Mouse (Mus musculus): ENCODE measurements around the gene Elf1. TPM values are rescaled to one million over a fixed set of nuclear protein-coding genes. Genes with fewer than 3 reads are reported as not detected.

The Elf1 gene
- polyA plus RNA-seq, 1 experiment = 74.0 TPM

GRCm38 (mm10) chr14:79541606-79542005 lies 60.6 kb downstream of the Elf1 start:
- H3K4me1 ChIP-seq (ENCODE audit: control insufficient read depth, insufficient read depth, low read length) = peaks cover 28% of the 10 kb centered on the region
- TF ChIP-seq POLR2A (IDR thresholded peaks at IDR 0.05; ENCODE audit: borderline replicate concordance, low read depth, low read length) = no peak
- TF ChIP-seq CTCF (IDR thresholded peaks at IDR 0.05; ENCODE audit: low read depth, low read length) = no peak
- H3K4me3 ChIP-seq (ENCODE audit: insufficient read depth, low read length) = no peak overlapping the region
- peak overlapping the region; percentile 40; the same call in 1 of the 2 replicates for H3K27ac ChIP-seq (ENCODE audit: insufficient read depth, low read depth, low read length)

- no peak for TF ChIP-seq CTCF (IDR thresholded peaks at IDR 0.05; ENCODE audit: low read depth, low read length)
- TF ChIP-seq POLR2A (IDR thresholded peaks at IDR 0.05; ENCODE audit: borderline replicate concordance, low read depth, low read length) = no peak
- Histone ChIP-seq H3K27ac (ENCODE audit: insufficient read depth, low read depth, low read length) (peak overlapping the region; percentile 95), H3K4me1 (ENCODE audit: control insufficient read depth, insufficient read depth, low read length) (peaks cover 31% of the 10 kb centered on the region), H3K4me3 (ENCODE audit: insufficient read depth, low read length) (peak overlapping the region; percentile 37)
Measured at GRCm38 (mm10) chr14:79549343-79549742, 68.3 kb downstream of the Elf1 start.

GRCm38 (mm10) chr14:79551929-79552328 lies 70.9 kb downstream of the Elf1 start:
- H3K4me1 ChIP-seq (ENCODE audit: control insufficient read depth, insufficient read depth, low read length) = peaks cover 24% of the 10 kb centered on the region
- TF ChIP-seq POLR2A (IDR thresholded peaks at IDR 0.05; ENCODE audit: borderline replicate concordance, low read depth, low read length) (no peak), CTCF (IDR thresholded peaks at IDR 0.05; ENCODE audit: low read depth, low read length) (no peak)
- H3K4me3 ChIP-seq (ENCODE audit: insufficient read depth, low read length) = no peak overlapping the region
- no peak overlapping the region for H3K27ac ChIP-seq (ENCODE audit: insufficient read depth, low read depth, low read length)

- Histone ChIP-seq H3K27ac (ENCODE audit: insufficient read depth, low read depth, low read length) (no peak overlapping the region), H3K4me1 (ENCODE audit: control insufficient read depth, insufficient read depth, low read length) (peaks cover 30% of the 10 kb centered on the region), H3K4me3 (ENCODE audit: insufficient read depth, low read length) (no peak overlapping the region)
- TF ChIP-seq POLR2A (IDR thresholded peaks at IDR 0.05; ENCODE audit: borderline replicate concordance, low read depth, low read length) (no peak), CTCF (IDR thresholded peaks at IDR 0.05; ENCODE audit: low read depth, low read length) (no peak)
Measured at GRCm38 (mm10) chr14:79552854-79553253, 71.9 kb downstream of the Elf1 start.

GRCm38 (mm10) chr14:79557796-79558195 lies 76.8 kb downstream of the Elf1 start:
- Histone ChIP-seq H3K4me3 (ENCODE audit: insufficient read depth, low read length) (no peak overlapping the region), H3K4me1 (ENCODE audit: control insufficient read depth, insufficient read depth, low read length) (peaks cover 21% of the 10 kb centered on the region), H3K27ac (ENCODE audit: insufficient read depth, low read depth, low read length) (peak overlapping the region; percentile 16; the same call in 1 of the 2 replicates)
- TF ChIP-seq CTCF (IDR thresholded peaks at IDR 0.05; ENCODE audit: low read depth, low read length) = no peak
- TF ChIP-seq POLR2A (IDR thresholded peaks at IDR 0.05; ENCODE audit: borderline replicate concordance, low read depth, low read length) = no peak

GRCm38 (mm10) chr14:79562745-79563144 lies 81.8 kb downstream of the Elf1 start:
- TF ChIP-seq POLR2A (IDR thresholded peaks at IDR 0.05; ENCODE audit: borderline replicate concordance, low read depth, low read length) (no peak), CTCF (IDR thresholded peaks at IDR 0.05; ENCODE audit: low read depth, low read length) (no peak)
- peak overlapping the region; percentile 17 for H3K27ac ChIP-seq (ENCODE audit: insufficient read depth, low read depth, low read length)
- peaks cover 20% of the 10 kb centered on the region for H3K4me1 ChIP-seq (ENCODE audit: control insufficient read depth, insufficient read depth, low read length)
- no peak overlapping the region for H3K4me3 ChIP-seq (ENCODE audit: insufficient read depth, low read length)

GRCm38 (mm10) chr14:79564784-79565183 lies 83.8 kb downstream of the Elf1 start:
- Histone ChIP-seq H3K4me1 (ENCODE audit: control insufficient read depth, insufficient read depth, low read length) (peaks cover 18% of the 10 kb centered on the region), H3K4me3 (ENCODE audit: insufficient read depth, low read length) (no peak overlapping the region), H3K27ac (ENCODE audit: insufficient read depth, low read depth, low read length) (no peak overlapping the region)
- TF ChIP-seq CTCF (IDR thresholded peaks at IDR 0.05; ENCODE audit: low read depth, low read length) (peak; percentile 24), POLR2A (IDR thresholded peaks at IDR 0.05; ENCODE audit: borderline replicate concordance, low read depth, low read length) (no peak)

- H3K4me3 ChIP-seq (ENCODE audit: insufficient read depth, low read length) = no peak overlapping the region
- no peaks in the 10 kb centered on the region for H3K4me1 ChIP-seq (ENCODE audit: control insufficient read depth, insufficient read depth, low read length)
- TF ChIP-seq CTCF (IDR thresholded peaks at IDR 0.05; ENCODE audit: low read depth, low read length) (no peak), POLR2A (IDR thresholded peaks at IDR 0.05; ENCODE audit: borderline replicate concordance, low read depth, low read length) (no peak)
- no peak overlapping the region for H3K27ac ChIP-seq (ENCODE audit: insufficient read depth, low read depth, low read length)
Measured at GRCm38 (mm10) chr14:79573482-79574191, 92.6 kb downstream of the Elf1 start.

GRCm38 (mm10) chr14:79574361-79574760 lies 93.4 kb downstream of the Elf1 start:
- Histone ChIP-seq H3K4me1 (ENCODE audit: control insufficient read depth, insufficient read depth, low read length) (no peaks in the 10 kb centered on the region), H3K27ac (ENCODE audit: insufficient read depth, low read depth, low read length) (no peak overlapping the region), H3K4me3 (ENCODE audit: insufficient read depth, low read length) (no peak overlapping the region)
- TF ChIP-seq CTCF (IDR thresholded peaks at IDR 0.05; ENCODE audit: low read depth, low read length) (no peak), POLR2A (IDR thresholded peaks at IDR 0.05; ENCODE audit: borderline replicate concordance, low read depth, low read length) (no peak)

- peaks cover 5% of the 10 kb centered on the region for H3K4me1 ChIP-seq (ENCODE audit: control insufficient read depth, insufficient read depth, low read length)
- H3K27ac ChIP-seq (ENCODE audit: insufficient read depth, low read depth, low read length) = no peak overlapping the region
- TF ChIP-seq POLR2A (IDR thresholded peaks at IDR 0.05; ENCODE audit: borderline replicate concordance, low read depth, low read length) = no peak
- no peak for TF ChIP-seq CTCF (IDR thresholded peaks at IDR 0.05; ENCODE audit: low read depth, low read length)
- no peak overlapping the region for H3K4me3 ChIP-seq (ENCODE audit: insufficient read depth, low read length)
Measured at GRCm38 (mm10) chr14:79583526-79584245, 102.7 kb downstream of the Elf1 start.
